Mouse (Mus musculus): ENCODE data around the gene Saa2. TPM values are rescaled to one million over a fixed set of nuclear protein-coding genes. Genes with fewer than 3 reads are reported as not detected.

Saa2 gene
- polyA plus RNA-seq, 1 experiment from 2014 or later, result not detected

DNA sequence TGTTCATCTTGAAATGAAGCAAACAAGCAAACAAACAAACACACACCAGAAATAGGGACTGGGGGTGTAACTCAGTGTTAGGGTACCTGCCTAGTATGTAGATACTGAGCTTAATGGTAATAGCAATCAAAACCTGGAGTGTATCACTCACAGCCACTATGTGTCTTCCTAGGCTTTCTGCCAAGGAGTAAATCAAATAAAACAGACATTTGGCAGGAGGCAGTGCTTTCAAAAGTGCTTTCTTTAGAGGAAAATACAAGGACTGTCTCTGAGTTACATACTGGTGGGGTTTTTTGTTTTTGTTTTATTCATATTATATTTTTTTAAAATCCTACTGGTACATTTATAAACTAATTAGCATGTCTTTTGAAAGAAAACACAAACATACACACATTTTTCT is 15.8 kb downstream of the Saa2 start:
- H3K4me3 ChIP-seq, result no peak overlapping the region
- no peaks in the 10 kb centered on the region for H3K27me3 ChIP-seq
- H3K4me1 ChIP-seq (replicated peaks), result no peaks in the 10 kb centered on the region
- H3K27ac ChIP-seq (replicated peaks), result no peak overlapping the region
- peaks cover 89% of the 10 kb centered on the region for H3K36me3 ChIP-seq
- H3K9me3 ChIP-seq, result no peaks in the 10 kb centered on the region
- ATAC-seq (ENCODE audit: low read depth), result no peak
- H3K4me2 ChIP-seq, result no peak overlapping the region
- H3K9ac ChIP-seq, result no peak overlapping the region

DNA sequence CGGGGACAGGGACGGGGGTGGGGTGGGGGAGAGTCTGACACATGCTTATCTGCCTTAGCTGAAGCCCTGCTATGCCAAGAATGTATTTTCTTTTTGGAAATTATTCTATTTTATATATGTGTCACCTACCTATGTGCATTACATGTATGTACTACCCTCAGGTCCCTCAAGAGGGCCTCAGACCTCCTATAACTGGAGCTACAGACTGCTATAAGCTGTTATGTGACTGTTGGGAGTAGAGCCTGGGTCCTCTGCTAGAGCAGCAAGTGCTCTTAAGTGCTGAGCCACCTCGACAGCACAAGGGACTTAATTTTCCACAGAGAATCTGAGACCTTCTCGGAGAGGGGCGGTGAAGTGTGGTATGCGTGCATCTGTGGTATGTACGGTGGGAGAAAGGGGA is 16.9 kb downstream of the Saa2 start:
- no peak for ATAC-seq (ENCODE audit: low read depth)
- no peak overlapping the region for H3K4me3 ChIP-seq
- WGBS, result 92% methylated on average over 7 of the region's 7 CpGs
- no peaks in the 10 kb centered on the region for H3K9me3 ChIP-seq
- no peaks in the 10 kb centered on the region for H3K27me3 ChIP-seq
- no peak overlapping the region for H3K9ac ChIP-seq
- H3K4me2 ChIP-seq, result no peak overlapping the region
- H3K4me1 ChIP-seq (replicated peaks), result no peaks in the 10 kb centered on the region
- peaks cover 88% of the 10 kb centered on the region for H3K36me3 ChIP-seq
- H3K27ac ChIP-seq (replicated peaks), result no peak overlapping the region

DNA sequence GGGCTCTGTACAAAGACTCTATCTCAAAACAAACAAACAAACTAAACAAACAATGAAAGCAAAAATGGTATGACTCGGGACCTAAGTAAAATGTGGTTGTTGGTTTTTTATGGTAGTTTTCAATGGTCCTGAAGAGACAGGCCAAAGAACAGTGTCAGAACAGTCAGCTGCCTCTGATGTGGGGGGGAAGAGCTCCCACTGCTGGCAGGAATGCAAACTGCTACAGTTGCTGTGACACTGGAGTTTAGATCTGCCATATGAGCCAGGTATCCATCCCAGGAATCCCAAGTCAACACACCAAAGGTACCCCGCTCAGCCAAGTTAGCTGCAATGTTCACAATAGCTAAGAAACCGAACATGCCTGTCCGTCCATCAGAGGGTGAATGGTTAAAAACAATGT is 19.1 kb downstream of the Saa2 start:
- H3K27ac ChIP-seq (replicated peaks), result no peak overlapping the region
- no peak for ATAC-seq (ENCODE audit: low read depth)
- no peak overlapping the region for H3K4me2 ChIP-seq
- 67% methylated on average over 4 of the region's 4 CpGs for WGBS
- H3K36me3 ChIP-seq, result peaks cover 90% of the 10 kb centered on the region
- H3K9ac ChIP-seq, result no peak overlapping the region
- H3K9me3 ChIP-seq, result no peaks in the 10 kb centered on the region
- no peak overlapping the region for H3K4me3 ChIP-seq
- H3K27me3 ChIP-seq, result no peaks in the 10 kb centered on the region
- H3K4me1 ChIP-seq (replicated peaks), result no peaks in the 10 kb centered on the region

DNA sequence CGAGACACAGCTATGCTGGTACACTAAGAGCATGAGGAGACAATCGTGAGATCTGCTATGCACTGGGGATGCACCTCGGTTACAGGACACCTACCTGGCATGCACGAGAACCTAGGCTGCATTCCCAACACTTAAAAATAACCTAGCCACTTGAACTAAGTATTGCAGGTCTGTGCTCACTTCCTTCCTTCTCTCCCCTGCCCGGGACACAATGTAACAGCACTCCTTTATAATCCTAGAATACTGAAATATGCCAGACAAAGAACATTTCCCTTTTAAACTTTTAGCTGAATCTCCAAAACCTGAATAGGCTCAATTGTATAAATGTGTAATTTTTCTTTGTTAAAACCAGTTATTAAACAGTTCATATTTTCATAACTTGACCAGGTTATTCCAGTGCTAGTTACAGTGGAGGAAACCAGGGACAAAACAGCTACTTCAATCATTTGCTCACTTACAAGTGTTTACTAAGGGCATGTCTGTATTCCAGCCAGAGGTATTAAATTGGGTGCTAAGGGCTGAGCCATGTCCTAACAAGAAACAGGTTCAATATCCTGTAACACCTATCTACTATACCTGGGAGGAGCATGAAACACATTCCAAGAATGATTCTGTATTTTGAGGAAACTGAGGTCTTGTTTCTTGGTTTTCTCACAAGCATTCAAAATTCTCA is 37.7 kb downstream of the Saa2 start:
- Histone ChIP-seq H3K36me3 (peaks cover 56% of the 10 kb centered on the region), H3K27ac (replicated peaks) (no peak overlapping the region), H3K4me3 (no peak overlapping the region), H3K4me1 (replicated peaks) (peaks cover 10% of the 10 kb centered on the region), H3K27me3 (no peaks in the 10 kb centered on the region), H3K9me3 (no peaks in the 10 kb centered on the region), H3K4me2 (no peak overlapping the region), H3K9ac (no peak overlapping the region)
- no peak for ATAC-seq (ENCODE audit: low read depth)
- WGBS, result 94% methylated on average over 5 of the region's 5 CpGs

DNA sequence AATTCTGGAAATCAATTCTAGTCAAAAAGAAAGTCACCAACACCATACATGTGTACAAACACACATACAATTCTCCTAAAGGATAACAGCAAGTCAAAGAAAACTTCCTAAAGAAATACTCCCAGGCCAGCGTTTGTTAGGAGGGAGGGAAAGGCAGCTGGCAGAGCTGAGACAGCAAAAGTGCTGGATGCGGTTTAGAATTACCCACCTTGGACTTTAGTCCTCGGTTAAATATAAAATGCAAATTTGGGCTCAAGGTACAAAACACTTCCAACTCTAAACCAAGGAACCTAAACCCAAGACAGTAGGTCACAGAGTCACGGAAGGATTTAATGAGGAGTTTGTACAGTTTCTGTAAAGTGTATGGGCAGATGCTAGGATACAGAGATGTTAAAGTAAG is 42.3 kb downstream of the Saa2 start:
- no peak overlapping the region for H3K4me2 ChIP-seq
- no peak overlapping the region for H3K27ac ChIP-seq (replicated peaks)
- WGBS, result 91% methylated on average over 4 of the region's 4 CpGs
- H3K4me1 ChIP-seq (replicated peaks), result peaks cover 32% of the 10 kb centered on the region
- no peaks in the 10 kb centered on the region for H3K27me3 ChIP-seq
- peaks cover 16% of the 10 kb centered on the region for H3K36me3 ChIP-seq
- ATAC-seq (ENCODE audit: low read depth), result no peak
- no peaks in the 10 kb centered on the region for H3K9me3 ChIP-seq
- H3K9ac ChIP-seq, result no peak overlapping the region
- no peak overlapping the region for H3K4me3 ChIP-seq

DNA sequence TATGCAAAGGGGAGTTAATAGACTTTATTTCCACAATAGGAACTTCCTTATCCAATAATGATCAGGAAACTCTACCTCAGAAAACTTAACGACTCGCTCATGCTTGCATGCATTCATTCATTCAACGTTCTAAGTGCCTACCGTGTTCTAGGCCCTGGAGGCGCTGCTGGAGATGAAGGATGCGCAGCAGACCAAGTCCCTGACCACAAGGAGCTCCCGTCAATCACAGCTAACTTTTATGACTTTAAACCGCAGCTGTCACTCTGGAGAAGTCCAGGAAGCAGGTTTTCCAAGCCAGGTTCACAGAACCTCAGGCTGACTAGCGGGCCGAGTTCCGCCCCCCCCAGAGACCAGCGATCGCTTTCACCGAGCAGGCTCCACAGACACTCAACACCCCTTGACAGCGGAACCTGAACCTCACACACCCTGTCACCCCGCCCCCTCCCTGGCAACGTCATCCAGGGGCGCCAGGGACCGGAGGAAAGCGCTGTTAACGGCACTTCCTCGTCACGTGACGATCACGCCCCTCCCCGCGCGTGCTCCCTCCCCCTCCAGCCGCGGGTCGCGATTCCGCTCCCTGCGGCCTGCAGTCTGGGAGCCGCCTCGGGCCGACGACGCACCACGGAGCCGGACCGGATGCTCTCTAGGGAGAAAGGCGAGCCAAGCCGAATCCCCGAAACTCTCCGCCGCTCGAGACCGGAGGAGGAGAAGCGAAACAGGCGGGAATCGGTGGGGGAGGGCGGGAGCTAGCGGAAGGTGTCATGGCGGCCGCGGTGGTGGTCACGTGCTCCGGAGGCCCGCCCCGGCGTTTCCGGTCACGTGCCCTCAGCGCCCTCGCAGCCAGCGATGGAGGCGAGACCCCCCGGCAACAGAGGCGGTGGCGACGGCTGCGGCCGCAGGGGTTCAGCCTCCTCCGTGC is 44.0 kb downstream of the Saa2 start, which contains the start of the genes Hps5 and Gtf2h1:
Gene Hps5 (minus strand): TSS at position 778 of the 919 bp plus-strand sequence.
Gene Gtf2h1 (plus strand): TSS at position 817 of the 919 bp plus-strand sequence.
- no peaks in the 10 kb centered on the region for H3K9me3 ChIP-seq
- H3K4me1 ChIP-seq (replicated peaks), result peaks cover 32% of the 10 kb centered on the region
- H3K4me3 ChIP-seq, result peak within 1 kb of the TSS; percentile 94
- H3K27me3 ChIP-seq, result no peaks in the 10 kb centered on the region
- under 1% methylated on average over 70 of the region's 75 CpGs for WGBS
- peak within 1 kb of the TSS; percentile 96 for H3K4me2 ChIP-seq
- peak; percentile 99 for ATAC-seq (ENCODE audit: low read depth)
- peaks cover 15% of the 10 kb centered on the region for H3K36me3 ChIP-seq
- H3K27ac ChIP-seq (replicated peaks), result peak within 1 kb of the TSS; percentile 87
- H3K9ac ChIP-seq, result peak within 1 kb of the TSS; percentile 95

DNA sequence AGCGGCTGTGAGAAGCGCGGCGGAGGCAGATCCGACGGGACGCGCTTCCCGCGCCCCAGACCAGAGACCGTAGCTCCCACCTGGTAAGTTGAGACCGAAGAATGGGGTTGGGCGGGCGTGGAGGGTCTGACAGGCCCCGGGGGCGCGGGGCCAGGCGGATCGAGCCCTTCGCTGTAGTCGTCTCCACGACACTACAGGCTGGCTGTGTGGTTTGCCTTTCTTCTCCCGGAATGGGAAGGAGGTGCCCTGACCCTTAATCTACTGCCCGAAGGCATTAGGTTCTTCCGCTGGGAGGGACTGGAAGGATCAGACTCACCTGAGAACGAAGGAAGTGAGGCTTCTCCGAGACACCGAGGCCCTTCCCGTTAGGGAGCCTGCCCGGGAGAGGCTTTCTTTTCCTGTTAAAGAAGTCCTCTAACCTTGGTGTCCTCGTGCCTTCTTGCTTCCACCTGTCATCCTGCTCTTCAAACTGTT is 44.7 kb downstream of the Saa2 start:
- Histone ChIP-seq H3K9ac (peak overlapping the region; percentile 95), H3K4me2 (peak overlapping the region; percentile 96), H3K4me1 (replicated peaks) (peaks cover 32% of the 10 kb centered on the region), H3K4me3 (peak overlapping the region; percentile 94), H3K9me3 (no peaks in the 10 kb centered on the region), H3K27ac (replicated peaks) (peak overlapping the region; percentile 87), H3K27me3 (no peaks in the 10 kb centered on the region), H3K36me3 (peaks cover 17% of the 10 kb centered on the region)
- no peak; the same call in 1 of the 2 replicates for ATAC-seq (ENCODE audit: low read depth)
- WGBS, result 0% methylated on average over 31 of the region's 31 CpGs

DNA sequence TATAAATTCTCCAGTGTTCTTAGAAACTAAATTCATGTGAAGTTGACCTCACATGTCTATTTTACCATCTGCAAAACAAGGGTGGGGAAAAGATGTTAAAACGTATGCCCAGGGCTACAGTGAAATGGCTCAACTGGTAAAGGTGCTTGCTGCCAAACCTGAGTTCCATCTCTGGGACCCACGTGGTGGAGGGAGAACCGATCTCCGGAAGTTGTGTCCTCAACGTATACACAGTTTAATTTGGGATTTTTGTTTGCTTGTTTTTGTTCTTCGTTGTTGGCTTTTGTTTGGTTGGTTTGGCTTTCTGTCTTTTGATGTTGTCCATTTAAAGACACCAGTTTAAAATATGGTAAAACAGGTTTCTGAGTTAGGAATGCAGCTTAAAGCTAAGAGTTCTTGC is 45.2 kb downstream of the Saa2 start:
- 64% methylated on average over 6 of the region's 6 CpGs for WGBS
- peak overlapping the region; percentile 94 for H3K4me3 ChIP-seq
- no peaks in the 10 kb centered on the region for H3K9me3 ChIP-seq
- H3K27ac ChIP-seq (replicated peaks), result no peak overlapping the region
- no peak for ATAC-seq (ENCODE audit: low read depth)
- H3K36me3 ChIP-seq, result peaks cover 21% of the 10 kb centered on the region
- H3K9ac ChIP-seq, result peak overlapping the region; percentile 95
- no peaks in the 10 kb centered on the region for H3K27me3 ChIP-seq
- peak overlapping the region; percentile 96 for H3K4me2 ChIP-seq
- H3K4me1 ChIP-seq (replicated peaks), result peaks cover 32% of the 10 kb centered on the region

Other genes starting within 250 kb of the Saa2 start
- gene Sergef, start 112.0 kb upstream of the Saa2 start, polyA plus RNA-seq (2015; fragmentation: Nextera tagmentation; extraction: Ambion mirVana), result 30.7 and 34.0 TPM in 2 replicates
- gene Tph1, start 79.3 kb upstream of the Saa2 start, polyA plus RNA-seq (2015; fragmentation: Nextera tagmentation; extraction: Ambion mirVana), result 0.60 and 0.83 TPM in 2 replicates
- 14.8 and 15.2 TPM in 2 replicates for gene Saal1, start 41.1 kb upstream of the Saa2 start, polyA plus RNA-seq (2015; fragmentation: Nextera tagmentation; extraction: Ambion mirVana)
- 0.21 and 1.3 TPM in 2 replicates for gene Saa3, start 36.1 kb upstream of the Saa2 start, polyA plus RNA-seq (2015; fragmentation: Nextera tagmentation; extraction: Ambion mirVana)
- not detected in 2 replicates for gene Saa4, start 19.2 kb upstream of the Saa2 start, polyA plus RNA-seq (2015; fragmentation: Nextera tagmentation; extraction: Ambion mirVana)
- 0.24 and 0.55 TPM in 2 replicates for gene Saa1, start 8.8 kb upstream of the Saa2 start, polyA plus RNA-seq (2015; fragmentation: Nextera tagmentation; extraction: Ambion mirVana)
- 16.4 TPM in 2 replicates for gene Hps5, start 44.3 kb downstream of the Saa2 start, polyA plus RNA-seq (2015; fragmentation: Nextera tagmentation; extraction: Ambion mirVana)
- gene Gtf2h1, start 44.3 kb downstream of the Saa2 start, polyA plus RNA-seq (2015; fragmentation: Nextera tagmentation; extraction: Ambion mirVana), result 38.2 and 44.4 TPM in 2 replicates
- gene Ldha, start 89.7 kb downstream of the Saa2 start, polyA plus RNA-seq (2015; fragmentation: Nextera tagmentation; extraction: Ambion mirVana), result 497 and 572 TPM in 2 replicates
- 0.80 TPM in 1 of 2 replicates, not detected in the other for gene Ldhc, start 109.4 kb downstream of the Saa2 start, polyA plus RNA-seq (2015; fragmentation: Nextera tagmentation; extraction: Ambion mirVana)
- gene Tsg101, start 168.2 kb downstream of the Saa2 start, polyA plus RNA-seq (2015; fragmentation: Nextera tagmentation; extraction: Ambion mirVana), result 373 and 384 TPM in 2 replicates
- 5.5 and 7.4 TPM in 2 replicates for gene Uevld, start 206.7 kb downstream of the Saa2 start, polyA plus RNA-seq (2015; fragmentation: Nextera tagmentation; extraction: Ambion mirVana)
- gene Gm9999, start 231.8 kb downstream of the Saa2 start, polyA plus RNA-seq (2015; fragmentation: Nextera tagmentation; extraction: Ambion mirVana), result not detected in 2 replicates